Mouse (Mus musculus) intestine, embryonic 15.5 days (tissue): ENCODE measurements around the gene Col9a2. TPM values are rescaled to one million over a fixed set of nuclear protein-coding genes. Genes with fewer than 3 reads are reported as not detected.

Experiments used
- ATAC-seq: fragments of 200-750 bp; cut with Nextera tagmentation; 2 replicates; pipeline ENCODE4 v1.8.0; 2017; ENCODE audit warnings: moderate TSS enrichment, moderate library complexity
- H3K27ac ChIP-seq: fragments of 300-500 bp; sonication (generic); 2 replicates; pipeline ENCODE4 v1.5.1; 2015; ENCODE audit warnings: mild to moderate bottlenecking, inconsistent platforms
- H3K27me3 ChIP-seq: fragments of 300-500 bp; sonication (generic); replicated peaks from 2 replicates; pipeline ENCODE4 v1.6.1; 2015; ENCODE audit warnings: inconsistent platforms
- H3K36me3 ChIP-seq: fragments of 300-500 bp; sonication (generic); 2 replicates; pipeline ENCODE4 v1.6.1; 2015; ENCODE audit warnings: inconsistent platforms
- H3K4me1 ChIP-seq: fragments of 300-500 bp; sonication (generic); replicated peaks from 2 replicates; pipeline ENCODE4 v1.6.1; 2015; ENCODE audit warnings: inconsistent platforms
- H3K4me2 ChIP-seq: fragments of 300-500 bp; sonication (generic); replicated peaks from 2 replicates; pipeline ENCODE4 v1.6.1; 2015; ENCODE audit warnings: mild to moderate bottlenecking, inconsistent platforms
- H3K4me3 ChIP-seq: fragments of 300-500 bp; sonication (generic); replicated peaks from 2 replicates; pipeline ENCODE4 v1.5.1; 2015; ENCODE audit warnings: inconsistent platforms
- H3K9ac ChIP-seq: fragments of 300-500 bp; sonication (generic); 2 replicates; pipeline ENCODE4 v1.6.1; 2015; ENCODE audit warnings: inconsistent platforms
- H3K9me3 ChIP-seq: fragments of 300-500 bp; sonication (generic); 2 replicates; pipeline ENCODE4 v1.6.1; 2016; ENCODE audit warnings: inconsistent platforms
- WGBS: fragments of 180-500 bp; shearing (Covaris S2); methylation state at CpG from one replicate; pipeline ENCODE4 v1.1.7; 2015; 5-methylcytosine and 5-hydroxymethylcytosine counted together
- polyA plus RNA-seq: library from polyadenylated mRNA; unstranded; fragments of >200 nt; fragmentation: Nextera tagmentation; extraction: Ambion mirVana; gene quantifications from 2 replicates; pipeline ENCODE4 v1.2.1, GENCODE M21; 2015

Gene Col9a2
- polyA plus RNA-seq, result 11.1 and 12.0 TPM in 2 replicates

- H3K9ac ChIP-seq, result peak within 1 kb of the TSS; percentile 54
- WGBS, result 3% methylated on average over 46 of the region's 46 CpGs
- H3K4me1 ChIP-seq, result peaks cover 18% of the 10 kb centered on the region
- H3K9me3 ChIP-seq, result no peaks in the 10 kb centered on the region
- no peak within 1 kb of the TSS for H3K27ac ChIP-seq
- peaks cover 16% of the 10 kb centered on the region for H3K27me3 ChIP-seq
- H3K4me2 ChIP-seq, result peak within 1 kb of the TSS; percentile 90
- H3K4me3 ChIP-seq, result peak within 1 kb of the TSS; percentile 40
- H3K36me3 ChIP-seq, result no peaks in the 10 kb centered on the region
- ATAC-seq, result peak; percentile 9; the same call in 1 of the 2 replicates
Observed at GRCm38 (mm10) chr4:121039331-121040115, at the start of gene Col9a2. Gene Col9a2, plus strand, starts transcription at chr4:121039385.

DNA sequence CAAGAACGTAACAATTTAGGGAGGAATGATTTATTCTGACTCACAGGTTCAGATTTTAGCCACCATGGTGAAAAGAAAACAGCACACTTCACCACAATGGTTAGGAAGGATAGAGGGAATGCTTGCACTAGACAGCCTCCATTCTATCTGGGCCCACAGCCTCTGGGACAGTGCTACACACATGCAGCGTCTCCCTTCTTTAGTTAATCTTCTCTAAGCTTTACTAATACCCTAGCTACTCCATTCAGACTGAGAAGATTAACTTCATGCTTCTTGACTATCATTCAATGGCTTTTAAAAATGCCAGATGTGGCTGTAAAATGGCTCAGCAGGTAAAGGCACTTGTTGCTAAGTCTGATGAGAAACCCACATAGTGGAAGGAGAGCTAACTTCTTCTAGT is 46.9 kb upstream of the Col9a2 start:
- Histone ChIP-seq H3K27ac (no peak overlapping the region), H3K36me3 (no peaks in the 10 kb centered on the region), H3K27me3 (no peaks in the 10 kb centered on the region), H3K4me3 (no peak overlapping the region), H3K4me2 (no peak overlapping the region), H3K9me3 (no peaks in the 10 kb centered on the region), H3K9ac (no peak overlapping the region), H3K4me1 (no peaks in the 10 kb centered on the region)
- no peak for ATAC-seq
- 70% methylated on average over 2 of the region's 2 CpGs for WGBS

DNA sequence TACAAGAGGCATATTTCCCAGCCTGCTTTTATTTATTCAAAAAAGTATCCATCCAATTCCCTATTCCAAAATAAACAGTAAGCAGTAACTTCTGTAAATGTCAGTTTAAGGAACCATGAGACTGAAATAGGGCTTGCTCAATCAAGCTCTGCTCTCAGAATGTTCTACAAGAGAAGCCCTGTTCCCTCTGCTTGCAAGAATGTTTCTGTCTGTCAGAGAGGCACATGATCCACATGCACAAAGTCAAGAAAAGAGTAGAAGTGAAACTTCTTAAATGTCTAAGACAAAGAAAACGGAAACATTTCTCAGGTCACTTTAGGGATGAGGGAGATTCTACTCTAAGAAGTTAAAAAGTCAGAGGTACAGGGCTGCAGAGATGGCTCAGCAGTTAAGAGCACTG is 46.2 kb upstream of the Col9a2 start:
- Histone ChIP-seq H3K4me1 (no peaks in the 10 kb centered on the region), H3K27ac (no peak overlapping the region), H3K9ac (no peak overlapping the region), H3K27me3 (no peaks in the 10 kb centered on the region), H3K9me3 (no peaks in the 10 kb centered on the region), H3K4me3 (no peak overlapping the region), H3K4me2 (no peak overlapping the region), H3K36me3 (no peaks in the 10 kb centered on the region)
- no peak for ATAC-seq
- 95% methylated on average over 1 of the region's 1 CpGs for WGBS

DNA sequence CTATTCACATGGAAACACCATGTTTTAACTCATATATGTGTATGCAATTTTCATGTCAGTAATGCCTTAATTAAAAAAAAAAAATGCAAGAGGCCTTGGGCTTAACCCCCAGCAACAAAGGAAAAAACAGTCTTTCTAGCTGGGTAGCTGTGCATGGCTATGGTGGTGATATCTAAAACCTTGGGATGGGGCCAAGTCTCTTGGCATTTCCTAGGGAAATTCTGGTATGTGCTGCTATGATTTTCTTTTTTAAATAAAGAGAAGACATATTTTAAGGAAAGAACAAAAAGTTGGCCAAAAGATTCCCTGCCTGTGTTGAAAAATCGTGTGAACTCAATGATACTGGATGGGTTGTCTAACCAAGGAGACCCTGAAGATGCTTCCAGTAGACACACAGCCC is 43.3 kb upstream of the Col9a2 start:
- no peaks in the 10 kb centered on the region for H3K36me3 ChIP-seq
- H3K9ac ChIP-seq, result no peak overlapping the region
- H3K4me3 ChIP-seq, result no peak overlapping the region
- no peaks in the 10 kb centered on the region for H3K9me3 ChIP-seq
- H3K27me3 ChIP-seq, result no peaks in the 10 kb centered on the region
- no peaks in the 10 kb centered on the region for H3K4me1 ChIP-seq
- H3K4me2 ChIP-seq, result no peak overlapping the region
- no peak for ATAC-seq
- H3K27ac ChIP-seq, result no peak overlapping the region
- 63% methylated on average over 1 of the region's 1 CpGs for WGBS

GRCm38 (mm10) chr4:121001042-121001441 is 38.1 kb upstream of the Col9a2 start:
- no peak overlapping the region for H3K9ac ChIP-seq
- WGBS, result 88% methylated on average over 2 of the region's 2 CpGs
- H3K36me3 ChIP-seq, result no peaks in the 10 kb centered on the region
- H3K4me1 ChIP-seq, result peaks cover 13% of the 10 kb centered on the region
- H3K4me3 ChIP-seq, result no peak overlapping the region
- H3K27ac ChIP-seq, result no peak overlapping the region
- H3K27me3 ChIP-seq, result no peaks in the 10 kb centered on the region
- H3K4me2 ChIP-seq, result no peak overlapping the region
- H3K9me3 ChIP-seq, result no peaks in the 10 kb centered on the region
- no peak for ATAC-seq

- Histone ChIP-seq H3K9ac (no peak overlapping the region), H3K27ac (no peak overlapping the region), H3K27me3 (no peaks in the 10 kb centered on the region), H3K4me2 (no peak overlapping the region), H3K4me1 (peaks cover 13% of the 10 kb centered on the region), H3K9me3 (no peaks in the 10 kb centered on the region), H3K36me3 (no peaks in the 10 kb centered on the region), H3K4me3 (no peak overlapping the region)
- ATAC-seq, result no peak
- 56% methylated on average over 1 of the region's 1 CpGs for WGBS
Observed at GRCm38 (mm10) chr4:121001659-121002058, 37.5 kb upstream of the Col9a2 start.

DNA sequence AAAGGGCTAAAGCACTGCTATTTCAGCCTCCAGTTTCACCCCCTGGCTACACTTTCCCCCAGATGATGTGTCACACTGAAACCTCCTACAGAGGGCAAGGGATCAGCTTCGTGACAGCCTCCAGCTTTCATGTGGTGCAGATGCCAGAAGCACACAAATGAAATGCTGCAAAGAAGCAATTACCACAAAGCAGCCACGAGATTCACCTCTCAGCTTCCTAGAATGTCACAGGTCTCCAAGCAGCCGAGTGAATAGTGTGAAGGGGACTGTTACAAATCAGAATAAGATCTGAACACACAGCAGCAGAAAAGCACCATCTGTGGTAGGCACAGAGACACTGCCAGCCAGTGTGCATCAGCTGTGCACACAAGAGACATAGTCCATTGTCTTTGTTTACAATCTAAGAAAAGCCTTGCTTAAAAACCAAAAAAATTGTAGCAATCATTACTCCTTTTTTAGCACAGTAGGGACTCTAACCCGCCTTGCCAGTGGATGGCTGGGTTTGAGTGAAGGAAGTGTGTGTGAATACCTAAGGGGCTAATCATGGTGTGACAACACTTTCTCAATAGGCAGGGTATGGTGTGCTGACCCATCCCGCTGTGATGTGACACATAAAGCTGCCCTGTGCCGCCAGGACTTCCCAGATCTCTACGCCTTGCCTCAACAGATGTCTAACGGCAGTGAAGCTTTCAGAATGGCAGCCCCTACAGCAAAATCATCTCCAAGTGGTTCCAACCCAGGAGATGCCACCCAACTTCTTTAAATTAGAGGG is 36.6 kb upstream of the Col9a2 start:
- peaks cover 13% of the 10 kb centered on the region for H3K4me1 ChIP-seq
- H3K27me3 ChIP-seq, result no peaks in the 10 kb centered on the region
- no peak overlapping the region for H3K4me3 ChIP-seq
- H3K27ac ChIP-seq, result no peak overlapping the region
- H3K36me3 ChIP-seq, result no peaks in the 10 kb centered on the region
- H3K4me2 ChIP-seq, result no peak overlapping the region
- H3K9ac ChIP-seq, result no peak overlapping the region
- no peaks in the 10 kb centered on the region for H3K9me3 ChIP-seq
- WGBS, result 44% methylated on average over 8 of the region's 8 CpGs
- no peak for ATAC-seq

GRCm38 (mm10) chr4:121003611-121004091 is 35.5 kb upstream of the Col9a2 start:
- Histone ChIP-seq H3K4me2 (no peak overlapping the region), H3K27ac (no peak overlapping the region), H3K9me3 (no peaks in the 10 kb centered on the region), H3K4me1 (peaks cover 13% of the 10 kb centered on the region), H3K27me3 (no peaks in the 10 kb centered on the region), H3K4me3 (no peak overlapping the region), H3K36me3 (no peaks in the 10 kb centered on the region), H3K9ac (no peak overlapping the region)
- 18% methylated on average over 3 of the region's 3 CpGs for WGBS
- ATAC-seq, result no peak

- no peak for ATAC-seq
- Histone ChIP-seq H3K4me3 (no peak overlapping the region), H3K27me3 (no peaks in the 10 kb centered on the region), H3K4me2 (no peak overlapping the region), H3K4me1 (peaks cover 13% of the 10 kb centered on the region), H3K27ac (no peak overlapping the region), H3K36me3 (no peaks in the 10 kb centered on the region), H3K9ac (no peak overlapping the region), H3K9me3 (no peaks in the 10 kb centered on the region)
- 53% methylated on average over 4 of the region's 4 CpGs for WGBS
Observed at GRCm38 (mm10) chr4:121004679-121005078, 34.5 kb upstream of the Col9a2 start.

GRCm38 (mm10) chr4:121007006-121007405 is 32.2 kb upstream of the Col9a2 start:
- Histone ChIP-seq H3K4me1 (peaks cover 13% of the 10 kb centered on the region), H3K9ac (no peak overlapping the region), H3K36me3 (no peaks in the 10 kb centered on the region), H3K27me3 (no peaks in the 10 kb centered on the region), H3K4me3 (no peak overlapping the region), H3K27ac (no peak overlapping the region), H3K4me2 (no peak overlapping the region), H3K9me3 (no peaks in the 10 kb centered on the region)
- ATAC-seq, result no peak

- Histone ChIP-seq H3K27ac (no peak overlapping the region), H3K36me3 (no peaks in the 10 kb centered on the region), H3K9me3 (no peaks in the 10 kb centered on the region), H3K4me3 (no peak overlapping the region), H3K4me1 (peaks cover 5% of the 10 kb centered on the region), H3K9ac (no peak overlapping the region), H3K27me3 (no peaks in the 10 kb centered on the region), H3K4me2 (no peak overlapping the region)
- WGBS, result 43% methylated on average over 3 of the region's 3 CpGs
- ATAC-seq, result peak; percentile 74
Observed at GRCm38 (mm10) chr4:121008071-121008745, 31.0 kb upstream of the Col9a2 start.

- Histone ChIP-seq H3K4me3 (no peak overlapping the region), H3K27ac (no peak overlapping the region), H3K4me2 (no peak overlapping the region), H3K9me3 (no peaks in the 10 kb centered on the region), H3K36me3 (no peaks in the 10 kb centered on the region), H3K9ac (no peak overlapping the region), H3K27me3 (no peaks in the 10 kb centered on the region), H3K4me1 (no peaks in the 10 kb centered on the region)
- no peak for ATAC-seq
- 79% methylated on average over 5 of the region's 5 CpGs for WGBS
Observed at GRCm38 (mm10) chr4:121009151-121009550, 30.0 kb upstream of the Col9a2 start.
